Mouse (Mus musculus) heart, embryonic 11.5 days (tissue): ENCODE measurements around the gene Echs1. TPM values are rescaled to one million over a fixed set of nuclear protein-coding genes. Genes with fewer than 3 reads are reported as not detected.

ENCODE experiments used
- ATAC-seq: fragments of 200-750 bp; cut with Nextera tagmentation; replicated peaks from 2 replicates; pipeline ENCODE4 v1.8.0; 2017; ENCODE audit warnings: moderate library complexity; ENCODE audit not compliant: insufficient number of reproducible peaks, low FRiP score, low TSS enrichment
- H3K27ac ChIP-seq: fragments of 300-500 bp; sonication (generic); 2 replicates; pipeline ENCODE4 v1.5.1; 2014; ENCODE audit warnings: mild to moderate bottlenecking, low read depth, low read length
- H3K27me3 ChIP-seq: fragments of 300-500 bp; sonication (generic); 2 replicates; pipeline ENCODE4 v1.6.1; 2014; ENCODE audit warnings: mild to moderate bottlenecking, low read length, mixed read lengths; ENCODE audit not compliant: control insufficient read depth, insufficient read depth
- H3K36me3 ChIP-seq: fragments of 300-500 bp; sonication (generic); 2 replicates; pipeline ENCODE4 v1.6.1; 2014; ENCODE audit warnings: mild to moderate bottlenecking, low read length, moderate library complexity, mixed read lengths; ENCODE audit not compliant: control insufficient read depth, insufficient read depth
- H3K4me1 ChIP-seq: fragments of 300-500 bp; sonication (generic); 2 replicates; pipeline ENCODE4 v1.6.1; 2014; ENCODE audit warnings: low read length; ENCODE audit not compliant: control insufficient read depth, insufficient read depth
- H3K4me2 ChIP-seq: fragments of 300-500 bp; sonication (generic); 2 replicates; pipeline ENCODE4 v1.6.1; 2014; ENCODE audit warnings: mild to moderate bottlenecking, moderate library complexity
- H3K4me3 ChIP-seq: fragments of 300-500 bp; sonication (generic); 2 replicates; pipeline ENCODE4 v1.5.1; 2014; ENCODE audit warnings: low read depth, low read length
- H3K9ac ChIP-seq: fragments of 300-500 bp; sonication (generic); 2 replicates; pipeline ENCODE4 v1.6.1; 2014; ENCODE audit warnings: mild to moderate bottlenecking, low read depth, low read length, moderate library complexity
- H3K9me3 ChIP-seq: fragments of 300-500 bp; sonication (generic); replicated peaks from 2 replicates; pipeline ENCODE4 v1.6.1; 2016; ENCODE audit warnings: low read length; ENCODE audit not compliant: control insufficient read depth
- WGBS: fragments of 180-500 bp; shearing (Covaris S2); extraction: QIAGEN DNeasy Blood & Tissue Kit; methylation state at CpG from one replicate; pipeline ENCODE4 v1.1.7; 2014; ENCODE audit not compliant: insufficient replicate concordance; 5-methylcytosine and 5-hydroxymethylcytosine counted together
- polyA plus RNA-seq: library from polyadenylated mRNA; unstranded; fragments of >200 nt; fragmentation: Nextera tagmentation; extraction: Ambion mirVana; gene quantifications from 2 replicates; pipeline ENCODE4 v1.2.1, GENCODE M21; 2014

Echs1 gene
- polyA plus RNA-seq, 1 experiment from 2014 or later: 179 TPM

GRCm38 (mm10) chr7:140101993-140102860 is 14.0 kb downstream of the Echs1 start, which contains the start of gene Fuom:
TSS of gene Fuom (minus strand) at chr7:140102441.
- H3K9ac ChIP-seq: peak within 1 kb of the TSS; percentile 82
- H3K4me3 ChIP-seq: peak within 1 kb of the TSS; percentile 52
- 1% methylated on average over 30 of the region's 30 CpGs for WGBS
- peaks cover 4% of the 10 kb centered on the region; the same call in 1 of the 2 replicates for H3K36me3 ChIP-seq
- H3K27ac ChIP-seq: peak within 1 kb of the TSS; percentile 73; the same call in 1 of the 2 replicates
- ATAC-seq: peak; percentile 82
- H3K27me3 ChIP-seq: no peaks in the 10 kb centered on the region
- peak within 1 kb of the TSS; percentile 82 for H3K4me2 ChIP-seq
- no peaks in the 10 kb centered on the region for H3K9me3 ChIP-seq
- H3K4me1 ChIP-seq: peaks cover 5% of the 10 kb centered on the region

GRCm38 (mm10) chr7:140101498-140101897 is 14.8 kb downstream of the Echs1 start:
- peaks cover 4% of the 10 kb centered on the region; the same call in 1 of the 2 replicates for H3K36me3 ChIP-seq
- H3K9me3 ChIP-seq: no peaks in the 10 kb centered on the region
- ATAC-seq: no peak
- peak overlapping the region; percentile 82 for H3K9ac ChIP-seq
- H3K4me3 ChIP-seq: peak overlapping the region; percentile 52
- peaks cover 5% of the 10 kb centered on the region for H3K4me1 ChIP-seq
- no peaks in the 10 kb centered on the region for H3K27me3 ChIP-seq
- 72% methylated on average over 10 of the region's 10 CpGs for WGBS
- H3K4me2 ChIP-seq: peak overlapping the region; percentile 82
- H3K27ac ChIP-seq: no peak overlapping the region

GRCm38 (mm10) chr7:140098466-140098865 is 17.8 kb downstream of the Echs1 start:
- Histone ChIP-seq H3K9ac (no peak overlapping the region), H3K9me3 (no peaks in the 10 kb centered on the region), H3K27ac (no peak overlapping the region), H3K36me3 (no peaks in the 10 kb centered on the region), H3K4me3 (no peak overlapping the region), H3K27me3 (no peaks in the 10 kb centered on the region), H3K4me1 (peaks cover 5% of the 10 kb centered on the region), H3K4me2 (no peak overlapping the region)
- WGBS: 52% methylated on average over 1 of the region's 1 CpGs
- no peak for ATAC-seq

- Histone ChIP-seq H3K9me3 (no peaks in the 10 kb centered on the region), H3K27ac (no peak overlapping the region), H3K36me3 (no peaks in the 10 kb centered on the region), H3K4me1 (peaks cover under 1% of the 10 kb centered on the region), H3K9ac (no peak overlapping the region), H3K4me3 (no peak overlapping the region), H3K27me3 (no peaks in the 10 kb centered on the region), H3K4me2 (no peak overlapping the region)
- no peak for ATAC-seq
Observed at GRCm38 (mm10) chr7:140096055-140096454, 20.2 kb downstream of the Echs1 start.

- 59% methylated on average over 1 of the region's 1 CpGs for WGBS
- ATAC-seq: no peak
- H3K27ac ChIP-seq: no peak overlapping the region
Observed at GRCm38 (mm10) chr7:140095556-140095955, 20.7 kb downstream of the Echs1 start.

GRCm38 (mm10) chr7:140094954-140095353 is 21.3 kb downstream of the Echs1 start:
- 48% methylated on average over 5 of the region's 5 CpGs for WGBS
- no peak overlapping the region for H3K4me2 ChIP-seq

More at GRCm38 (mm10) chr7:140095556-140095955, 20.7 kb downstream of the Echs1 start:
- Histone ChIP-seq H3K4me1 (no peaks in the 10 kb centered on the region), H3K9ac (no peak overlapping the region), H3K27me3 (no peaks in the 10 kb centered on the region), H3K4me3 (no peak overlapping the region), H3K4me2 (no peak overlapping the region), H3K9me3 (no peaks in the 10 kb centered on the region), H3K36me3 (no peaks in the 10 kb centered on the region)

GRCm38 (mm10) chr7:140092924-140093528 is 23.2 kb downstream of the Echs1 start, which contains the start of gene Prap1:
TSS of gene Prap1 (plus strand) at chr7:140093395.
- H3K4me3 ChIP-seq: no peak within 1 kb of the TSS
- H3K4me2 ChIP-seq: no peak within 1 kb of the TSS
- no peak within 1 kb of the TSS for H3K27ac ChIP-seq
- no peak within 1 kb of the TSS for H3K9ac ChIP-seq
- no peaks in the 10 kb centered on the region for H3K4me1 ChIP-seq
- H3K9me3 ChIP-seq: no peaks in the 10 kb centered on the region
- H3K36me3 ChIP-seq: no peaks in the 10 kb centered on the region
- 58% methylated on average over 5 of the region's 5 CpGs for WGBS
- ATAC-seq: no peak
- no peaks in the 10 kb centered on the region for H3K27me3 ChIP-seq

More at GRCm38 (mm10) chr7:140094954-140095353, 21.3 kb downstream of the Echs1 start:
- no peak overlapping the region for H3K27ac ChIP-seq
- no peaks in the 10 kb centered on the region for H3K4me1 ChIP-seq
- H3K36me3 ChIP-seq: no peaks in the 10 kb centered on the region
- no peak overlapping the region for H3K9ac ChIP-seq
- H3K9me3 ChIP-seq: no peaks in the 10 kb centered on the region
- no peak overlapping the region for H3K4me3 ChIP-seq
- 0 out of 2 replicates have a peak, but pooled peaks have one; percentile 12 for ATAC-seq
- no peaks in the 10 kb centered on the region for H3K27me3 ChIP-seq

- WGBS: 76% methylated on average over 10 of the region's 10 CpGs
- no peak overlapping the region for H3K4me3 ChIP-seq
- H3K36me3 ChIP-seq: no peaks in the 10 kb centered on the region
- H3K4me1 ChIP-seq: no peaks in the 10 kb centered on the region
- no peaks in the 10 kb centered on the region for H3K9me3 ChIP-seq
- H3K4me2 ChIP-seq: no peak overlapping the region
- ATAC-seq: no peak
- no peak overlapping the region for H3K9ac ChIP-seq
- H3K27me3 ChIP-seq: no peaks in the 10 kb centered on the region
- no peak overlapping the region for H3K27ac ChIP-seq
Observed at GRCm38 (mm10) chr7:140090601-140091000, 25.7 kb downstream of the Echs1 start.
